Mouse (Mus musculus) ovary, postnatal 10 days (tissue): Measurements from ENCODE around the gene Trpv2.

Experiments
- DNase-seq: peaks from one replicate; pipeline ENCODE4 v3.0.0; 2022; ENCODE audit warnings: low spot score

Gene Trpv2

GRCm38 (mm10) chr11:62604123-62604706 is 29.9 kb downstream of the Trpv2 start:
- DNase-seq: no peak

- no peak for DNase-seq
Measured at GRCm38 (mm10) chr11:62604886-62605618, 30.8 kb downstream of the Trpv2 start.

- no peak for DNase-seq
Measured at GRCm38 (mm10) chr11:62605619-62606298, 31.5 kb downstream of the Trpv2 start.

- no peak for DNase-seq
Measured at GRCm38 (mm10) chr11:62606299-62607169, 32.2 kb downstream of the Trpv2 start.

GRCm38 (mm10) chr11:62607170-62607951 is 33.1 kb downstream of the Trpv2 start:
- DNase-seq: no peak

GRCm38 (mm10) chr11:62607952-62608201 is 33.6 kb downstream of the Trpv2 start:
- no peak for DNase-seq

GRCm38 (mm10) chr11:62608826-62609675 is 34.8 kb downstream of the Trpv2 start:
- DNase-seq: no peak

GRCm38 (mm10) chr11:62610304-62610703 is 36.0 kb downstream of the Trpv2 start:
- DNase-seq: no peak

GRCm38 (mm10) chr11:62612604-62613003 is 38.3 kb downstream of the Trpv2 start:
- DNase-seq: no peak

- DNase-seq: peak; percentile 94
Measured at GRCm38 (mm10) chr11:62613657-62614365, 39.5 kb downstream of the Trpv2 start.

- DNase-seq: no peak
Measured at GRCm38 (mm10) chr11:62614876-62615410, 40.7 kb downstream of the Trpv2 start.

GRCm38 (mm10) chr11:62615456-62615855 is 41.2 kb downstream of the Trpv2 start:
- no peak for DNase-seq

GRCm38 (mm10) chr11:62621079-62621478 is 46.8 kb downstream of the Trpv2 start:
- DNase-seq: no peak

GRCm38 (mm10) chr11:62621586-62622283 is 47.4 kb downstream of the Trpv2 start:
- no peak for DNase-seq

GRCm38 (mm10) chr11:62622850-62623249 is 48.6 kb downstream of the Trpv2 start:
- DNase-seq: no peak

GRCm38 (mm10) chr11:62624341-62625291 is 50.3 kb downstream of the Trpv2 start:
- no peak for DNase-seq

- DNase-seq: no peak
Measured at GRCm38 (mm10) chr11:62629352-62630224, 55.3 kb downstream of the Trpv2 start.
